Mouse (Mus musculus) embryonic facial prominence, embryonic 13.5 days (tissue): ENCODE measurements around the gene Mcl1. TPM values are rescaled to one million over a fixed set of nuclear protein-coding genes. Genes with fewer than 3 reads are reported as not detected.

Experiments
- ATAC-seq: fragments of 200-750 bp; cut with Nextera tagmentation; 2 replicates; pipeline ENCODE4 v1.8.0; 2017; ENCODE audit warnings: low read depth; ENCODE audit not compliant: insufficient number of reproducible peaks, insufficient read depth, low FRiP score, low TSS enrichment
- H3K27ac ChIP-seq: fragments of 300-500 bp; sonication (generic); 2 replicates; pipeline ENCODE4 v1.5.1; 2015; ENCODE audit warnings: moderate library complexity, mild to moderate bottlenecking, inconsistent platforms
- H3K27me3 ChIP-seq: fragments of 300-500 bp; sonication (generic); 2 replicates; pipeline ENCODE4 v1.6.1; 2015; ENCODE audit warnings: mild to moderate bottlenecking, inconsistent platforms
- H3K36me3 ChIP-seq: fragments of 300-500 bp; sonication (generic); 2 replicates; pipeline ENCODE4 v1.6.1; 2015; ENCODE audit warnings: mild to moderate bottlenecking, inconsistent platforms
- H3K4me1 ChIP-seq: fragments of 300-500 bp; sonication (generic); 2 replicates; pipeline ENCODE4 v1.6.1; 2015; ENCODE audit warnings: inconsistent platforms
- H3K4me2 ChIP-seq: fragments of 300-500 bp; sonication (generic); 2 replicates; pipeline ENCODE4 v1.6.1; 2015; ENCODE audit warnings: moderate library complexity, mild to moderate bottlenecking, inconsistent platforms
- H3K4me3 ChIP-seq: fragments of 300-500 bp; sonication (generic); 2 replicates; pipeline ENCODE4 v1.5.1; 2015; ENCODE audit warnings: mild to moderate bottlenecking, inconsistent platforms
- H3K9ac ChIP-seq: fragments of 300-500 bp; sonication (generic); 2 replicates; pipeline ENCODE4 v1.6.1; 2015; ENCODE audit warnings: mild to moderate bottlenecking, inconsistent platforms
- H3K9me3 ChIP-seq: fragments of 300-500 bp; sonication (generic); 2 replicates; pipeline ENCODE4 v1.6.1; 2016; ENCODE audit warnings: inconsistent platforms
- WGBS: fragments of 180-500 bp; shearing (Covaris S2); methylation state at CpG from one replicate; pipeline ENCODE4 v1.1.7; 2015; ENCODE audit warnings: mixed read lengths; 5-methylcytosine and 5-hydroxymethylcytosine counted together
- polyA plus RNA-seq: library from polyadenylated mRNA; unstranded; fragments of >200 nt; fragmentation: Nextera tagmentation; extraction: Ambion mirVana; gene quantifications from 2 replicates; pipeline ENCODE4 v1.2.1, GENCODE M21; 2015

Mcl1 gene
- polyA plus RNA-seq, 1 experiment from 2014 or later = 47.7 TPM

GRCm38 (mm10) chr3:95630856-95631255 is 27.7 kb upstream of the Mcl1 start:
- ATAC-seq = no peak
- Histone ChIP-seq H3K9me3 (no peaks in the 10 kb centered on the region), H3K4me3 (no peak overlapping the region), H3K36me3 (peaks cover 93% of the 10 kb centered on the region), H3K27me3 (no peaks in the 10 kb centered on the region), H3K4me2 (no peak overlapping the region), H3K9ac (no peak overlapping the region), H3K4me1 (peaks cover 5% of the 10 kb centered on the region), H3K27ac (no peak overlapping the region)
- WGBS = 75% methylated on average over 3 of the region's 3 CpGs

- Histone ChIP-seq H3K27me3 (no peaks in the 10 kb centered on the region), H3K9ac (no peak overlapping the region), H3K27ac (no peak overlapping the region), H3K4me3 (no peak overlapping the region), H3K9me3 (no peaks in the 10 kb centered on the region), H3K36me3 (peaks cover 97% of the 10 kb centered on the region), H3K4me1 (peaks cover under 1% of the 10 kb centered on the region), H3K4me2 (no peak overlapping the region)
- no peak for ATAC-seq
- WGBS = 86% methylated on average over 6 of the region's 6 CpGs
Measured at GRCm38 (mm10) chr3:95631304-95631703, 27.3 kb upstream of the Mcl1 start.

GRCm38 (mm10) chr3:95632648-95633588 is 25.7 kb upstream of the Mcl1 start:
- H3K9me3 ChIP-seq = no peaks in the 10 kb centered on the region
- 77% methylated on average over 12 of the region's 12 CpGs for WGBS
- no peak for ATAC-seq
- no peaks in the 10 kb centered on the region for H3K27me3 ChIP-seq
- H3K4me2 ChIP-seq = no peak overlapping the region
- H3K27ac ChIP-seq = no peak overlapping the region
- H3K36me3 ChIP-seq = peaks cover 98% of the 10 kb centered on the region
- no peak overlapping the region for H3K4me3 ChIP-seq
- no peaks in the 10 kb centered on the region for H3K4me1 ChIP-seq
- H3K9ac ChIP-seq = peak overlapping the region; percentile 27; the same call in 1 of the 2 replicates

GRCm38 (mm10) chr3:95635636-95636035 is 23.0 kb upstream of the Mcl1 start:
- H3K4me3 ChIP-seq = no peak overlapping the region
- no peak for ATAC-seq
- peaks cover 87% of the 10 kb centered on the region for H3K36me3 ChIP-seq
- 64% methylated on average over 4 of the region's 4 CpGs for WGBS
- no peaks in the 10 kb centered on the region for H3K9me3 ChIP-seq
- H3K4me1 ChIP-seq = no peaks in the 10 kb centered on the region
- H3K27ac ChIP-seq = no peak overlapping the region
- H3K9ac ChIP-seq = no peak overlapping the region
- no peaks in the 10 kb centered on the region for H3K27me3 ChIP-seq
- no peak overlapping the region for H3K4me2 ChIP-seq

- peaks cover 83% of the 10 kb centered on the region for H3K36me3 ChIP-seq
- no peaks in the 10 kb centered on the region for H3K27me3 ChIP-seq
- no peak overlapping the region for H3K27ac ChIP-seq
- ATAC-seq = no peak
- WGBS = 86% methylated on average over 4 of the region's 4 CpGs
- H3K4me1 ChIP-seq = no peaks in the 10 kb centered on the region
- H3K9ac ChIP-seq = no peak overlapping the region
- no peak overlapping the region for H3K4me2 ChIP-seq
- H3K4me3 ChIP-seq = no peak overlapping the region
- no peaks in the 10 kb centered on the region for H3K9me3 ChIP-seq
Measured at GRCm38 (mm10) chr3:95636072-95636471, 22.5 kb upstream of the Mcl1 start.

- peaks cover 52% of the 10 kb centered on the region for H3K36me3 ChIP-seq
- no peak overlapping the region for H3K9ac ChIP-seq
- H3K9me3 ChIP-seq = no peaks in the 10 kb centered on the region
- WGBS = 95% methylated on average over 1 of the region's 1 CpGs
- no peak for ATAC-seq
- no peaks in the 10 kb centered on the region for H3K27me3 ChIP-seq
- no peak overlapping the region for H3K4me3 ChIP-seq
- no peak overlapping the region for H3K27ac ChIP-seq
- no peaks in the 10 kb centered on the region for H3K4me1 ChIP-seq
- no peak overlapping the region for H3K4me2 ChIP-seq
Measured at GRCm38 (mm10) chr3:95639694-95640093, 18.9 kb upstream of the Mcl1 start.

- peaks cover 20% of the 10 kb centered on the region for H3K36me3 ChIP-seq
- no peak for ATAC-seq
- no peaks in the 10 kb centered on the region for H3K27me3 ChIP-seq
- 86% methylated on average over 7 of the region's 7 CpGs for WGBS
- no peak overlapping the region for H3K9ac ChIP-seq
- H3K4me3 ChIP-seq = no peak overlapping the region
- no peaks in the 10 kb centered on the region for H3K4me1 ChIP-seq
- no peak overlapping the region for H3K4me2 ChIP-seq
- H3K27ac ChIP-seq = no peak overlapping the region
- H3K9me3 ChIP-seq = no peaks in the 10 kb centered on the region
Measured at GRCm38 (mm10) chr3:95643097-95643496, 15.5 kb upstream of the Mcl1 start.

- WGBS = 63% methylated on average over 10 of the region's 10 CpGs
- Histone ChIP-seq H3K36me3 (peaks cover 6% of the 10 kb centered on the region; the same call in 1 of the 2 replicates), H3K9ac (no peak overlapping the region), H3K4me3 (no peak overlapping the region), H3K27me3 (no peaks in the 10 kb centered on the region), H3K27ac (no peak overlapping the region), H3K9me3 (no peaks in the 10 kb centered on the region), H3K4me1 (no peaks in the 10 kb centered on the region), H3K4me2 (no peak overlapping the region)
- ATAC-seq = no peak; the same call in 1 of the 2 replicates
Measured at GRCm38 (mm10) chr3:95645313-95646235, 13.0 kb upstream of the Mcl1 start.

GRCm38 (mm10) chr3:95648016-95648415 is 10.6 kb upstream of the Mcl1 start:
- Histone ChIP-seq H3K4me2 (no peak overlapping the region), H3K27me3 (no peaks in the 10 kb centered on the region), H3K27ac (no peak overlapping the region), H3K4me1 (0 out of 2 replicates have a peak, but pooled peaks cover 8% of the 10 kb centered on the region), H3K9ac (no peak overlapping the region), H3K36me3 (no peaks in the 10 kb centered on the region), H3K9me3 (no peaks in the 10 kb centered on the region), H3K4me3 (no peak overlapping the region)
- 91% methylated on average over 5 of the region's 5 CpGs for WGBS
- ATAC-seq = no peak

- Histone ChIP-seq H3K27ac (peak overlapping the region; percentile 60; the same call in 1 of the 2 replicates), H3K36me3 (no peaks in the 10 kb centered on the region), H3K4me1 (peaks cover 15% of the 10 kb centered on the region), H3K4me3 (no peak overlapping the region), H3K9me3 (no peaks in the 10 kb centered on the region), H3K9ac (no peak overlapping the region), H3K4me2 (no peak overlapping the region), H3K27me3 (no peaks in the 10 kb centered on the region)
- 69% methylated on average over 6 of the region's 6 CpGs for WGBS
- no peak for ATAC-seq
Measured at GRCm38 (mm10) chr3:95650276-95651032, 8.1 kb upstream of the Mcl1 start.

- H3K4me2 ChIP-seq = no peak overlapping the region
- ATAC-seq = no peak
- no peak overlapping the region for H3K27ac ChIP-seq
- no peak overlapping the region for H3K4me3 ChIP-seq
- peaks cover 15% of the 10 kb centered on the region for H3K4me1 ChIP-seq
- 76% methylated on average over 3 of the region's 3 CpGs for WGBS
- no peak overlapping the region for H3K9ac ChIP-seq
- no peaks in the 10 kb centered on the region for H3K9me3 ChIP-seq
- H3K36me3 ChIP-seq = no peaks in the 10 kb centered on the region
- no peaks in the 10 kb centered on the region for H3K27me3 ChIP-seq
Measured at GRCm38 (mm10) chr3:95651033-95651373, 7.6 kb upstream of the Mcl1 start.
